Mouse (Mus musculus): Measurements from ENCODE around the gene Ubap1. TPM values are rescaled to one million over a fixed set of nuclear protein-coding genes. Genes with fewer than 3 reads are reported as not detected.

Gene Ubap1
- total RNA-seq (2014; rRNA removed; ENCODE audit: low replicate concordance) (43.2 and 125 TPM in 2 replicates), polyA plus RNA-seq (2015; fragmentation: Nextera tagmentation; extraction: Ambion mirVana) (45.3 and 45.7 TPM in 2 replicates)

DNA sequence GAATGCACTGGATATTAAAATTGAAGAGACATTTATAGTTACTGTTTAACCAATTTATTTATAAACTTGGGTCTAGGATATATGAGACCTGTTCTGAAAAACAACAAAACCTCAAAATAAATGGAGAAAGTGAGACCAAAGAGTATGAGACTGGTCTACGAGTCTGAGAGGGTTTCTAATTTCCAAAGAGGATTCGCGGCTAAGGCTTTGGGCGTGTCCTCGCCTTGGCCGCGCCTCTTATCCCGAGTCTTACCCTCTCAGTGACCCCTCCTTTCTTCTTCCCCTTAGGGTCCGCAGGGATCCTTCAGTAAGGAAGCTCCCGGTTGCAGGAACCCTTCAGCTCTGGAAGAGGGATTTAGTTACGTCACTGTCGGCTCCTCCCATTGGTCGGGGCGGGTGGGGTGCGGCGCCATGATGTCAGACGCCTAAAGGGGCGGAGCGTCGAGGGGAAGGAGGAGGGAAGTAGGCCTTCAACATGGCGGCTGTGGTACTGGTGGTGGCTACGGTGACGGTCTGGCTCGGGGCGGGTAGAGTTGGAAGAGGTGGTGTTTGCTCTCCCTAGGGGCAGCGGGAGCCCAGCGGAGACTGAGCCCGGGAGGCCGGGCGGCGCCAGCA lies at the start of gene Ubap1:
TSS of gene Ubap1 (plus strand) at position 413 of the 615 bp plus-strand sequence.
- H3K4me2 ChIP-seq (ENCODE audit: low read depth, low read length) = peak within 1 kb of the TSS; percentile 72

DNA sequence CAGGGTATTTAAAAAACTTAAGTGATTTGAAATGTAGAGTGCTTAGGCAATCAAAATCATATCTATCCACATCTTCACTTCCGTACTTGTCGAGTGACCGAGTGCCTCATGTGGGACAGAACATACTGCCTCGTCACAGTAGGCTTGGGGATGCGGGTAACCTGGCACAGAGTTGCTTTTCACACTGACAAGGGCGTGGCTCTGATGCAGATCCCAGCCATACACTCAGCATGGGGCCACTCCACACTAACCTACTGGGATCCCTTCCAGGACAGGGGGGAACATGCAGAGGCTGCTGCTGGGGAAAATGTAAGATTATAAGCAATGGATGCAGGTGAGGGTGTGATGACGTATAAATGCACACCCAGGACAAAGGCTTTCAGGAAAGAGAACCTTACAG lies 45.1 kb upstream of the Ubap1 start:
- Histone ChIP-seq H3K9me3 (replicated peaks; ENCODE audit: control insufficient read depth, low read length) (no peaks in the 10 kb centered on the region), H3K4me3 (ENCODE audit: low read depth, low read length) (no peak overlapping the region), H3K27me3 (ENCODE audit: control insufficient read depth, insufficient read depth, low read length) (no peaks in the 10 kb centered on the region), H3K4me2 (ENCODE audit: low read depth, low read length) (no peak overlapping the region), H3K36me3 (replicated peaks; ENCODE audit: control insufficient read depth, insufficient read depth, low read length) (peaks cover 53% of the 10 kb centered on the region), H3K4me1 (ENCODE audit: control insufficient read depth, insufficient read depth) (no peaks in the 10 kb centered on the region), H3K9ac (replicated peaks; ENCODE audit: low read depth, low read length) (no peak overlapping the region), H3K27ac (ENCODE audit: low read depth) (no peak overlapping the region)
- DNase-seq (ENCODE audit: low spot score) = no peak
- no peak for ATAC-seq (ENCODE audit: insufficient read depth, low read depth)
- WGBS = 87% methylated on average over 7 of the region's 7 CpGs
- TF ChIP-seq CTCF (IDR thresholded peaks at IDR 0.05; ENCODE audit: low read depth) (no peak), EP300 (IDR thresholded peaks at IDR 0.05; ENCODE audit: low read depth) (no peak)

More for the DNA sequence above, at the start of gene Ubap1:
- no peak for TF ChIP-seq CTCF (IDR thresholded peaks at IDR 0.05; ENCODE audit: low read depth)
- TF ChIP-seq EP300 (IDR thresholded peaks at IDR 0.05; ENCODE audit: low read depth) = no peak
- Histone ChIP-seq H3K9ac (replicated peaks; ENCODE audit: low read depth, low read length) (peak within 1 kb of the TSS; percentile 74), H3K9me3 (replicated peaks; ENCODE audit: control insufficient read depth, low read length) (no peaks in the 10 kb centered on the region), H3K27ac (ENCODE audit: low read depth) (peak within 1 kb of the TSS; percentile 78), H3K4me3 (ENCODE audit: low read depth, low read length) (peak within 1 kb of the TSS; percentile 69), H3K36me3 (replicated peaks; ENCODE audit: control insufficient read depth, insufficient read depth, low read length) (no peaks in the 10 kb centered on the region), H3K4me1 (ENCODE audit: control insufficient read depth, insufficient read depth) (peaks cover 10% of the 10 kb centered on the region; the same call in 1 of the 2 replicates), H3K27me3 (ENCODE audit: control insufficient read depth, insufficient read depth, low read length) (no peaks in the 10 kb centered on the region)
- WGBS = under 1% methylated on average over 31 of the region's 31 CpGs
- DNase-seq (ENCODE audit: low spot score) (peak; percentile 98), ATAC-seq (ENCODE audit: insufficient read depth, low read depth) (peak; percentile 99)

DNA sequence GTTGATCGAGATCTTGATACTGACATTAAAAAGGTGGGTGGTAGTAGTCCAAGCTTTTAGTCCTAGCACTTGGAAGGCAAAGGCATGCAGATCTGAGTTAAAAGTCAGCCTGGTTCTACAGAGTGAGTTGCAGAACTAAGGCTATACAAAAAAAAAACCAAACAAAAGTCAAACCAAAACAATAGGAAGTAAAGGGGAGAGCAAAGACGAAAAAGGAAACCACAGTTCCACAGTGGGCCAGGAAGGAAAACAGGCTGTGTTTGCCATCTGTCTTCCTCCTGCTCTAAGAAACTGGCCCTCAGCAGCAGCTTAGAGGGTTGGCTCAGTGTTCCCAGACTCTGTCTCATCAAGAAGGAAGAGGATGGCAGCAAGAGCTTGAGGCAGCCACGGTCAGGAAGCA lies 44.5 kb upstream of the Ubap1 start:
- 54% methylated on average over 3 of the region's 3 CpGs for WGBS
- Histone ChIP-seq H3K4me2 (ENCODE audit: low read depth, low read length) (no peak overlapping the region), H3K4me3 (ENCODE audit: low read depth, low read length) (no peak overlapping the region), H3K27ac (ENCODE audit: low read depth) (no peak overlapping the region), H3K36me3 (replicated peaks; ENCODE audit: control insufficient read depth, insufficient read depth, low read length) (peaks cover 53% of the 10 kb centered on the region), H3K27me3 (ENCODE audit: control insufficient read depth, insufficient read depth, low read length) (no peaks in the 10 kb centered on the region), H3K4me1 (ENCODE audit: control insufficient read depth, insufficient read depth) (no peaks in the 10 kb centered on the region), H3K9me3 (replicated peaks; ENCODE audit: control insufficient read depth, low read length) (no peaks in the 10 kb centered on the region), H3K9ac (replicated peaks; ENCODE audit: low read depth, low read length) (no peak overlapping the region)
- ATAC-seq (ENCODE audit: insufficient read depth, low read depth) (no peak), DNase-seq (ENCODE audit: low spot score) (no peak)
- no peak for TF ChIP-seq CTCF (IDR thresholded peaks at IDR 0.05; ENCODE audit: low read depth)
- TF ChIP-seq EP300 (IDR thresholded peaks at IDR 0.05; ENCODE audit: low read depth) = no peak

DNA sequence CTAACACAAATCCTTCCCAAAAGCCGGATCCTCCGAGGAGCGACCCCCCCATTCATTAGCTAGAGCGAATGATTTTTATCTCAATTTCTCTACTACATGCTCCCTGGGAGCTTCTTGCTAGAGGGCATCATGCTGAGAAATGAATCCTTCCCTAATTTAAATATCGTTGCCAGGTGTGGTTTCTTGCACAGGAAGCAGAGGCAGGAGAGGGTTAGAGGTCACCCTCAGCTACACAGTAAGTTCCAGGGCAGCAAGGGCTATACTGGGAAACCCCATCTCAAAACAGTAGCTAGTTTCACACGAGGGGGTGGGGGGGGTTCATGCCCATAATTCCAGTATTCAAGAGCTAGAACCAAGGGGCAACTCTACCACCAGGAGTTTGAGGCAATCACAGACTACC lies 41.4 kb upstream of the Ubap1 start:
- H3K27me3 ChIP-seq (ENCODE audit: control insufficient read depth, insufficient read depth, low read length) = no peaks in the 10 kb centered on the region
- H3K4me3 ChIP-seq (ENCODE audit: low read depth, low read length) = no peak overlapping the region
- no peaks in the 10 kb centered on the region for H3K4me1 ChIP-seq (ENCODE audit: control insufficient read depth, insufficient read depth)
- no peak overlapping the region for H3K9ac ChIP-seq (replicated peaks; ENCODE audit: low read depth, low read length)
- no peak overlapping the region for H3K27ac ChIP-seq (ENCODE audit: low read depth)
- TF ChIP-seq EP300 (IDR thresholded peaks at IDR 0.05; ENCODE audit: low read depth) (no peak), CTCF (IDR thresholded peaks at IDR 0.05; ENCODE audit: low read depth) (no peak)
- H3K36me3 ChIP-seq (replicated peaks; ENCODE audit: control insufficient read depth, insufficient read depth, low read length) = peaks cover 44% of the 10 kb centered on the region
- 77% methylated on average over 6 of the region's 6 CpGs for WGBS
- ATAC-seq (ENCODE audit: insufficient read depth, low read depth) = no peak
- H3K4me2 ChIP-seq (ENCODE audit: low read depth, low read length) = no peak overlapping the region
- no peak for DNase-seq (ENCODE audit: low spot score)
- H3K9me3 ChIP-seq (replicated peaks; ENCODE audit: control insufficient read depth, low read length) = no peaks in the 10 kb centered on the region

DNA sequence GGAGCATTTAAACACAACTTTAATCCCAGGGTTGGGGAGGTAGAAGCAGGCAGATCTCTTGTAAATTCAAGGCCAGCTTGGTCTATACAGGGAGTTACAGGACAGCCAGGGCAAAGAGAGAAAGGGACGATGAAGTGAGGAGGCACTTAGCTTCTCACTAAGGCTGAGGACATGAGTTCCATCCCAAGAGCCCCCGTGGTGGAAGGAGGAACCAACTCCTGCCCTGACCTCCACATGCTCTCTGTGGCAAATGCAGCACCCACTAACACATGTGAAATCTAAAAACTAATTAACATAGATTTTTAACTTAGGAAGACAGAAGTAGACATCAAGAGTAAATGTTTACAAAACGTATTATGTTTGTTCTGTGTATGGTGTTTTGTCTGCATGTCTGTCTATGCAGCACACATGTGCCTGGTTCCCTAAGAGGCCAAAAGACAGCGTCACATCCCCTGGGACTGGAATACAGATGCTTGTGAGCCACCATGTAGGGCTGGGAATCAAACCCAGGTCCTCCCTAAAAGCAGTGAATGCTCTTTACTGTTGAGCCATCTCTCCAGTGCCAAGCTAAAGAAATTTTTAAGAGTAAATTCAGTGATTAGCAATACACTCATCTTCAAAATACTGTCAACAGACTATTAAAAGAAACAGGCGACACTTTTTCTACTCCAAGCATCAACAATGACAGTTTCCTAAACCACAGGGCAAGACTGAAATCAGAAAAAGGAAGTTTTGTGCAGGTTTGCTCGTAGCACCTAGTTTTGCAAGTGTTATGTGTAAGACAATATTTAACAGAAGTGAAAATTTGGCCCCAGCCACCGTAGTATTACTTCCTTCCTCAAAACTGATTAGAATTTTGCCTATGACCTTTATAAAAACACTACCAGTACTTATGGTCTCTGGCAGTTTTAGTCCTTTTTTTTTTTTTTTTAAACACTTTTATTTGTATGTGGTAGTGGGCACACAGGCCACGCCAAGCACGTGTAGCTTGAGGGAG lies 37.9 kb upstream of the Ubap1 start:
- peaks cover 39% of the 10 kb centered on the region for H3K36me3 ChIP-seq (replicated peaks; ENCODE audit: control insufficient read depth, insufficient read depth, low read length)
- H3K4me2 ChIP-seq (ENCODE audit: low read depth, low read length) = no peak overlapping the region
- H3K9ac ChIP-seq (replicated peaks; ENCODE audit: low read depth, low read length) = no peak overlapping the region
- H3K9me3 ChIP-seq (replicated peaks; ENCODE audit: control insufficient read depth, low read length) = no peaks in the 10 kb centered on the region
- 83% methylated on average over 9 of the region's 9 CpGs for WGBS
- no peak for DNase-seq (ENCODE audit: low spot score)
- H3K27me3 ChIP-seq (ENCODE audit: control insufficient read depth, insufficient read depth, low read length) = no peaks in the 10 kb centered on the region
- no peak overlapping the region for H3K27ac ChIP-seq (ENCODE audit: low read depth)
- H3K4me3 ChIP-seq (ENCODE audit: low read depth, low read length) = no peak overlapping the region
- H3K4me1 ChIP-seq (ENCODE audit: control insufficient read depth, insufficient read depth) = peaks cover 9% of the 10 kb centered on the region
- ATAC-seq (ENCODE audit: insufficient read depth, low read depth) = no peak
- no peak for TF ChIP-seq CTCF (IDR thresholded peaks at IDR 0.05; ENCODE audit: low read depth)
- no peak for TF ChIP-seq EP300 (IDR thresholded peaks at IDR 0.05; ENCODE audit: low read depth)

Data from heart, postnatal 0 days (tissue).